Mouse (Mus musculus) heart, embryonic 14.5 days (tissue): Measurements from ENCODE around the gene D2hgdh. TPM values are rescaled to one million over a fixed set of nuclear protein-coding genes. Genes with fewer than 3 reads are reported as not detected.

Source experiments
- ATAC-seq: fragments of 200-750 bp; cut with Nextera tagmentation; 2 replicates; pipeline ENCODE4 v1.8.0; 2017; ENCODE audit warnings: low read depth, moderate TSS enrichment; ENCODE audit not compliant: insufficient number of reproducible peaks, insufficient read depth, low FRiP score
- H3K27ac ChIP-seq, 2 experiments: fragments of 200-500 bp in 1 of 2; fragments of 300-500 bp in 1 of 2; sonication (generic) in 1 of 2; replicated peaks in 1 of 2; 2 replicates each; pipeline ENCODE4 v1.5.1; 2012 to 2014; ENCODE audit warnings: low read depth in 2 of 2, low read length in 2 of 2, control low read depth in 1 of 2, mild to moderate bottlenecking in 1 of 2, mixed read lengths in 1 of 2; ENCODE audit not compliant: control insufficient read depth in 1 of 2, insufficient read depth in 1 of 2
- H3K27me3 ChIP-seq: fragments of 300-500 bp; sonication (generic); 2 replicates; pipeline ENCODE4 v1.6.1; 2014; ENCODE audit warnings: mild to moderate bottlenecking, low read length, control low read depth; ENCODE audit not compliant: control insufficient read depth, insufficient read depth
- H3K36me3 ChIP-seq: fragments of 300-500 bp; sonication (generic); 2 replicates; pipeline ENCODE4 v1.6.1; 2014; ENCODE audit warnings: mild to moderate bottlenecking, control low read depth, low read length, mixed read lengths; ENCODE audit not compliant: control insufficient read depth, insufficient read depth
- H3K4me1 ChIP-seq, 2 experiments: fragments of 200-500 bp in 1 of 2; fragments of 300-500 bp in 1 of 2; sonication (generic) in 1 of 2; 2 replicates each; pipeline ENCODE4 v1.6.1; 2012 to 2014; ENCODE audit warnings: low read length in 2 of 2, control low read depth in 1 of 2, mixed read lengths in 1 of 2; ENCODE audit not compliant: control insufficient read depth in 2 of 2, insufficient read depth in 2 of 2
- H3K4me2 ChIP-seq: fragments of 300-500 bp; sonication (generic); 2 replicates; pipeline ENCODE4 v1.6.1; 2014; ENCODE audit warnings: mild to moderate bottlenecking, low read length
- H3K4me3 ChIP-seq, 2 experiments: fragments of 200-500 bp in 1 of 2; fragments of 300-500 bp in 1 of 2; sonication (generic) in 1 of 2; 2 replicates each; pipeline ENCODE4 v1.5.1; 2012 to 2014; ENCODE audit warnings: low read length in 2 of 2, mild to moderate bottlenecking in 2 of 2, control low read depth in 1 of 2, low read depth in 1 of 2, moderate library complexity in 1 of 2; ENCODE audit not compliant: control insufficient read depth in 1 of 2, insufficient read depth in 1 of 2
- H3K9ac ChIP-seq: fragments of 300-500 bp; sonication (generic); 2 replicates; pipeline ENCODE4 v1.6.1; 2014; ENCODE audit warnings: mild to moderate bottlenecking, low read length
- H3K9me3 ChIP-seq: fragments of 300-500 bp; sonication (generic); 2 replicates; pipeline ENCODE4 v1.6.1; 2016; ENCODE audit warnings: low read length, control low read depth; ENCODE audit not compliant: control insufficient read depth
- WGBS: fragments of 180-500 bp; shearing (Covaris S2); extraction: QIAGEN DNeasy Blood & Tissue Kit; methylation state at CpG from one replicate; pipeline ENCODE4 v1.1.7; 2014; 5-methylcytosine and 5-hydroxymethylcytosine counted together
- polyA plus RNA-seq: library from polyadenylated mRNA; unstranded; fragments of >200 nt; fragmentation: Nextera tagmentation; extraction: Ambion mirVana; gene quantifications from 2 replicates; pipeline ENCODE4 v1.2.1, GENCODE M21; 2014

Gene D2hgdh
- polyA plus RNA-seq: 16.1 and 17.3 TPM in 2 replicates

DNA sequence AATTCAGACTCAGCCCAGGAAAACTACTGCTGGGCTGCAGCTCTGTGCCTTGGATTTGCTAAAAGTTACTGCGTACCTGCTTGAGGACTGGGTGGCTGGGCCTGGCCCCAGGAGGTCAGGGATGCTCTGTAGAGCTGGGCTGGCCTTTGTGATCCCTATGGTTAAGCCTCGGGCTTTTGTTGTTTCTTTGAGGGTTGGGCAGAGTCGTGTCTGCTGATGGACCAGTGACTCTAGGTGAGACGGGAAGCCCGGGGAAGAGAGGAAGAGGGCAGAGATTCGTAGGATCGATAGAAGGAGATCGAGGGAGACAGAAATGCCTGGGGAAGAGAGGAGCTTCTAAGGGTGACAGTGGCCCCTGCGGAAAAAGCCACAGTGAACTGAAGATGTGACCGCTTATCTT lies at the start of gene D2hgdh:
D2hgdh (plus strand) TSS at position 301 of the 400 bp plus-strand sequence.
- no peak for ATAC-seq
- peaks cover 11 to 14% of the 10 kb centered on the region in 2 experiments for H3K4me1 ChIP-seq
- WGBS: 12% methylated on average over 10 of the region's 10 CpGs
- peak within 1 kb of the TSS; percentile 93 for H3K4me2 ChIP-seq
- peaks cover 29% of the 10 kb centered on the region for H3K36me3 ChIP-seq
- peak within 1 kb of the TSS; percentile 96 to 97 for H3K27ac ChIP-seq
- no peaks in the 10 kb centered on the region for H3K27me3 ChIP-seq
- H3K4me3 ChIP-seq: peak within 1 kb of the TSS; percentile 63 to 81
- H3K9me3 ChIP-seq: no peaks in the 10 kb centered on the region
- peak within 1 kb of the TSS; percentile 82 for H3K9ac ChIP-seq

DNA sequence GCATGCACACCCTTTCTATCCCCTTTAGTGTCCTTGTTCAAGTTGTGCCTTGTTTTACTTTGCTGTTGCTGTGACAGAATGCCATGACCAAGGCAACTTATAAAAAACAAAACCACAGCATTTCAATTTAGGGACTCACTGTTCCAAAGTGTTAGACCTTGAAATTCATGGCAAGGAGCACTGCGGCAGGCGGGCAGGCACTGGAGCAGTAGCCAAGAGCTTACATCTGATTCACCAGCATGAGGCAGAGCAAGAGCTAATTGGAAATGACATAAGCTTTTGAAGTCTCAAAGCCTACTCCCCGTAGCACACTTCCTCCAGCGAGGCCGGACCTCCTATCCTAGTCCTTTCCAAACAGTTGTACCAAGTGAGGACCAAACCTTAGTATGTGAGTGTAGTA lies 48.0 kb upstream of the D2hgdh start:
- Histone ChIP-seq H3K4me2 (no peak overlapping the region), H3K9me3 (no peaks in the 10 kb centered on the region), H3K36me3 (peaks cover 82% of the 10 kb centered on the region), H3K27me3 (no peaks in the 10 kb centered on the region), H3K27ac (no peak overlapping the region), H3K4me1 (no peaks in the 10 kb centered on the region), H3K9ac (no peak overlapping the region), H3K4me3 (no peak overlapping the region)
- ATAC-seq: no peak
- WGBS: 98% methylated on average over 5 of the region's 5 CpGs

DNA sequence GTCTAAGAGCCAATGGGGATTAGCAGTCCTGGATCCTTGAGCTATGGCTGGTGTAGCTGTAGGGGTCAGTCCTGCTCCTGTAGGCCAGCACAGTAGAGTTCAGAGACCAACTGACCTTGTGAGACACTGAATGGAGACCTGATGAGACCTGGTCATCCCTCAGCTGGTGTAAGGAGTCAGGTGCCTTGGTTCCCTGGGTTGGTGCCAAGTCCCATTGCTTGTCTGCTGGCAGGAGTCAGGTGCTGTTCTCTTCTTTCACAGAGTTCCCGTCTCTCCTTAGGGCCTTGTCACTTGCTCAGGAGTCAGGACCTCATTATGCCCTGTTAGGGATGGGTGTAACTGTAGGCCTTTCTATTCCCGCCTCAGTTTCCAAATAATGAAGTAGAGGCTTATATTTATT lies 37.8 kb upstream of the D2hgdh start:
- Histone ChIP-seq H3K9me3 (0 out of 2 replicates have a peak, but pooled peaks cover 4% of the 10 kb centered on the region), H3K9ac (no peak overlapping the region), H3K36me3 (peaks cover 98% of the 10 kb centered on the region), H3K27me3 (no peaks in the 10 kb centered on the region), H3K4me2 (no peak overlapping the region), H3K4me3 (no peak overlapping the region), H3K27ac (no peak overlapping the region), H3K4me1 (no peaks in the 10 kb centered on the region)
- 84% methylated on average over 2 of the region's 2 CpGs for WGBS
- no peak for ATAC-seq

DNA sequence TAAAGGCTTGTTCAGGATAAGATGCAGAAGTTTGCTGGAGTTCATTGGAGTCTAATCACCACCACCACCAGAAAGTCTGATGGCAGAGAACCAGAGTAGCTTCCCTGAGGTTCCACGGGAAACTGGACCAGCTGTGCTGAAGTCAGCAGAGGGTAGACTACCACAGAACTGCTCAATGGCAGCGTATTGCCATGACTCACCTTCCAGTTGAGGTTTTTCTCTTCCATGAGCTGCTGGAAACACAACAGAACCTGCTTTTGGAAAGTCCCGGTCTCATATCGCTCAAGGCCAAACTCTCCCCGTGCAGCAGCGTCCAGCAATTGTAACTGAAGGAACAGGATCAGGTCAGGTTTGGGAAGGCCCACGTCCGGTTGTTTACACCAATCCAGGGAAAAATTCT lies 30.2 kb upstream of the D2hgdh start:
- no peak for ATAC-seq

DNA sequence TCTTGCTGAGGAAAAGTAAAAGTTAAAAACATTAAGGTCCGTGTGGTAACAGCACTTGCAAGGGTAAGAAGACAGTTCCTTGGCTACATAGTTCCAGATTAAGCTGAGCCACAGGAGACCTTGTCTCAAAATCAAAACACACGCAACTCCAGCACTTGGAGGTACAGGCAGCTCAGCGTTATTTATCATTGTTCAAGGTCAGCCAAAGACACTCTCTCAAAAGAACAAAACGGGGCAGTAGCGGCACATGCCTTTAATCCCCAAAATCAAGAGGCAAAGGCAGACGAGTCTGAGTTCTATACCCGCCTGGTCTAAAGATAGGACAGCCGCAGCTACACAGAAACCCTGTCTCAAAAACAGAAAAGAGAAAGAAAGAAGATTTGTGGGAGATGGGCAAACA lies 28.8 kb upstream of the D2hgdh start:
- Histone ChIP-seq H3K4me1 (peaks cover 3 to 14% of the 10 kb centered on the region in 2 experiments; a peak in 3 of 4 replicates), H3K27me3 (no peaks in the 10 kb centered on the region), H3K27ac (0 out of 4 replicates have a peak overlapping the region, but pooled peaks of 1 of the 2 experiments have one; percentile 16), H3K36me3 (peaks cover 91% of the 10 kb centered on the region), H3K4me3 (no peak overlapping the region), H3K9ac (no peak overlapping the region), H3K4me2 (peak overlapping the region; percentile 4; the same call in 1 of the 2 replicates), H3K9me3 (0 out of 2 replicates have a peak, but pooled peaks cover 4% of the 10 kb centered on the region)
- no peak for ATAC-seq
- 51% methylated on average over 8 of the region's 8 CpGs for WGBS

More for the DNA sequence above, 30.2 kb upstream of the D2hgdh start:
- H3K36me3 ChIP-seq: peaks cover 93% of the 10 kb centered on the region
- WGBS: 94% methylated on average over 8 of the region's 8 CpGs
- no peaks in the 10 kb centered on the region for H3K27me3 ChIP-seq
- H3K27ac ChIP-seq: no peak overlapping the region
- H3K4me1 ChIP-seq: peaks cover 0 to 10% of the 10 kb centered on the region in 2 experiments; a peak in 2 of 4 replicates
- H3K4me2 ChIP-seq: no peak overlapping the region
- no peak overlapping the region for H3K9ac ChIP-seq
- no peak overlapping the region for H3K4me3 ChIP-seq
- 0 out of 2 replicates have a peak, but pooled peaks cover 4% of the 10 kb centered on the region for H3K9me3 ChIP-seq

DNA sequence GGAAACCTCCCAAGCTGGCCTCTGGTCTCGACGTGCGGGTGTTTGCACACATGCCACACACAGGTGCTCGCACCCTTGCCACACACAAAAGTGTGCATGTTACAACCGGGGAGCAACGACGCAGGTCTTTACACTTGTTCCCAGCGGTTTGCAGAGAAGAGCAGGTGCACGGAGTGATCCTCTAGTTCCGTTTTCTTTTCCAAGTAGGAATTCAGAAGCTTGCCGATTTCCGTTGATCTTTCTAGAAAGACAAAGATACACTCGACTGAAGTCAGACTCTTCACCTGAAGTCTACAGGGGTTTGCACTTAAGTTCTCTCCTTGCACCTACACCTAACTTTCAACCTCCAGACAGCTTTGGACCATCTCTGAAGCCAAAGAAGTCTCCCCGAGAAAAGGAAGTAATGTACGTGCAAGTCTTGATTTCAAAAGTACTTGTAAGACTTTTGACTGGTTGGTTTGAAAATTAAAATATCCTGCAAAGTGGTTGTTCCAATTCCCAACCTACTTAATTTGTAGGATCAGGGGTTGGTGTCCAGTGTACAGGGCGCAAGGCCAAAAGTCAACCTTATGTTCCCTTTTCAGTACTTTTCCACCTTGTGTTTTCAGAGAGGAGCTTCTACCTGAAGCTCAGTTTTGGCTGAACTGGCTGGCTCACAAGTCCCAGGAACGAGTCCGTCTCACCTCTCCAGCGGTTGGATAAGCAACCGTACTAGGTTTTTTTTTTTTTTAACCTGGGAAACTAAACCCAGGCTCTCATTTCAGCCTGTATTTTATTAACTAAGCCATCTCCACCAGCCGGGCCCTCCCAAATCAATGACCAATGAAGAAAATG lies 23.8 kb upstream of the D2hgdh start:
- H3K27ac ChIP-seq: peak overlapping the region in 1 of 2 experiments; percentile 88; a peak in 2 of 4 replicates
- no peaks in the 10 kb centered on the region for H3K9me3 ChIP-seq
- peak overlapping the region; percentile 88 for H3K9ac ChIP-seq
- H3K4me3 ChIP-seq: peak overlapping the region; percentile 72 to 78
- peak overlapping the region; percentile 94 for H3K4me2 ChIP-seq
- peaks cover 10 to 44% of the 10 kb centered on the region in 2 experiments for H3K4me1 ChIP-seq
- H3K36me3 ChIP-seq: peaks cover 50% of the 10 kb centered on the region
- ATAC-seq: no peak
- WGBS: 72% methylated on average over 21 of the region's 21 CpGs
- H3K27me3 ChIP-seq: no peaks in the 10 kb centered on the region

DNA sequence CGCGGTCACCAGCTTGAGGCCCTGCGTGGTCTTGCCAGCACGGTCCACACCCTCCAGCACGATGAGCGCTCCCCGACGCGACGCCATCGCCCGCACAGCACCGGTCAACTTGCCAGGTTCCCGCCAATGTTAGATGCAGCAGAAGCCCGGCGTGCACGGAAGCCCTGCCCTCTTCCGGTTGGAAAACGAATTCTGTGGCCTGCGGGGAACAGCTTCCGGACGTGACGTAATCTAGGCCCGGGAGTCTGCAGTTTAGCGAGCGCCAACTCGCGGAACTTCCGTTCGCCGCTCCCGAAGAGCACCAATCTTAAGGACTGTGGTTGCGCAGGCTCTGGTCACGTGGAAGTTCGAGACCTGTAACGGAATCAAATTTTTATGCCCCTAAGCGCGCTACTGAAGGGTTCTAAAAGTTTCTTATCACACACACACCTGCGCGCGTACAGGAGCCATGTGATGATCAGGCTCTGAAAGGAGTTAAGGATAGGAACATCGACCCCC lies 22.9 kb upstream of the D2hgdh start, which contains the start of gene Dtymk:
Dtymk (minus strand) TSS at position 194 of the 498 bp plus-strand sequence.
- ATAC-seq: peak; percentile 62
- WGBS: under 1% methylated on average over 42 of the region's 42 CpGs
- H3K36me3 ChIP-seq: peaks cover 52% of the 10 kb centered on the region

More for the DNA sequence above, 22.9 kb upstream of the D2hgdh start, which contains the start of gene Dtymk:
- peaks cover 10 to 42% of the 10 kb centered on the region in 2 experiments for H3K4me1 ChIP-seq
- H3K27me3 ChIP-seq: no peaks in the 10 kb centered on the region
- peak within 1 kb of the TSS; percentile 72 to 78 for H3K4me3 ChIP-seq
- no peaks in the 10 kb centered on the region for H3K9me3 ChIP-seq
- H3K4me2 ChIP-seq: peak within 1 kb of the TSS; percentile 94
- peak within 1 kb of the TSS; percentile 88 for H3K9ac ChIP-seq
- H3K27ac ChIP-seq: peak within 1 kb of the TSS; percentile 88 to 96
